Mouse (Mus musculus) midbrain, embryonic 15.5 days (tissue): ENCODE measurements at regions not wholly inside any gene's neighbourhood (a gene's known extent, or its start where the extent isn't known, plus 50 kb on each side); places are given as distances from the start of the nearest gene placed in this dataset.

Source experiments
- ATAC-seq: fragments of 200-750 bp; cut with Nextera tagmentation; replicated peaks from 2 replicates; pipeline ENCODE4 v1.8.0; 2017; ENCODE audit warnings: moderate TSS enrichment
- H3K27ac ChIP-seq: fragments of 300-500 bp; sonication (generic); 2 replicates; pipeline ENCODE4 v1.5.1; 2015; ENCODE audit warnings: mild to moderate bottlenecking, inconsistent platforms
- H3K27me3 ChIP-seq: fragments of 300-500 bp; sonication (generic); replicated peaks from 2 replicates; pipeline ENCODE4 v1.6.1; 2015; ENCODE audit warnings: inconsistent platforms
- H3K36me3 ChIP-seq: fragments of 300-500 bp; sonication (generic); replicated peaks from 2 replicates; pipeline ENCODE4 v1.6.1; 2015; ENCODE audit warnings: inconsistent platforms
- H3K4me1 ChIP-seq: fragments of 300-500 bp; sonication (generic); 2 replicates; pipeline ENCODE4 v1.6.1; 2015; ENCODE audit warnings: inconsistent platforms
- H3K4me2 ChIP-seq: fragments of 300-500 bp; sonication (generic); 2 replicates; pipeline ENCODE4 v1.6.1; 2015; ENCODE audit warnings: inconsistent platforms, mild to moderate bottlenecking, moderate library complexity
- H3K4me3 ChIP-seq: fragments of 300-500 bp; sonication (generic); 2 replicates; pipeline ENCODE4 v1.5.1; 2015; ENCODE audit warnings: mild to moderate bottlenecking, inconsistent platforms
- H3K9ac ChIP-seq: fragments of 300-500 bp; sonication (generic); 2 replicates; pipeline ENCODE4 v1.6.1; 2015; ENCODE audit warnings: mild to moderate bottlenecking, inconsistent platforms
- H3K9me3 ChIP-seq: fragments of 300-500 bp; sonication (generic); 2 replicates; pipeline ENCODE4 v1.6.1; 2016; ENCODE audit warnings: inconsistent platforms
- WGBS: fragments of 180-500 bp; shearing (Covaris S2); methylation state at CpG from one replicate; pipeline ENCODE4 v1.1.7; 2015; ENCODE audit warnings: mixed read lengths; 5-methylcytosine and 5-hydroxymethylcytosine counted together

- no peak for ATAC-seq
- WGBS, result 83% methylated on average over 5 of the region's 5 CpGs
These were observed 91.5 kb upstream of the Cdkn2b start for GRCm38 (mm10) chr4:89402324-89402723.

GRCm38 (mm10) chr4:89401696-89402095 is 90.9 kb upstream of the Cdkn2b start:
- 85% methylated on average over 2 of the region's 2 CpGs for WGBS
- H3K4me1 ChIP-seq, result no peaks in the 10 kb centered on the region
- H3K27ac ChIP-seq, result no peak overlapping the region
- H3K36me3 ChIP-seq, result no peaks in the 10 kb centered on the region
- H3K4me2 ChIP-seq, result no peak overlapping the region
- H3K9me3 ChIP-seq, result no peaks in the 10 kb centered on the region
- H3K9ac ChIP-seq, result no peak overlapping the region
- H3K27me3 ChIP-seq, result no peaks in the 10 kb centered on the region
- no peak for ATAC-seq
- H3K4me3 ChIP-seq, result no peak overlapping the region

More at GRCm38 (mm10) chr4:89402324-89402723, 91.5 kb upstream of the Cdkn2b start:
- Histone ChIP-seq H3K9me3 (no peaks in the 10 kb centered on the region), H3K36me3 (no peaks in the 10 kb centered on the region), H3K9ac (no peak overlapping the region), H3K27me3 (no peaks in the 10 kb centered on the region), H3K4me1 (no peaks in the 10 kb centered on the region), H3K27ac (no peak overlapping the region), H3K4me3 (no peak overlapping the region), H3K4me2 (no peak overlapping the region)

- Histone ChIP-seq H3K4me3 (no peak overlapping the region), H3K4me1 (no peaks in the 10 kb centered on the region), H3K9ac (no peak overlapping the region), H3K9me3 (no peaks in the 10 kb centered on the region), H3K27me3 (no peaks in the 10 kb centered on the region), H3K4me2 (no peak overlapping the region), H3K27ac (no peak overlapping the region), H3K36me3 (no peaks in the 10 kb centered on the region)
- WGBS, result 86% methylated on average over 3 of the region's 3 CpGs
- ATAC-seq, result no peak
These were observed 89.5 kb upstream of the Cdkn2b start for GRCm38 (mm10) chr4:89400342-89400741.

- no peak overlapping the region for H3K9ac ChIP-seq
- H3K27me3 ChIP-seq, result no peaks in the 10 kb centered on the region
- H3K4me3 ChIP-seq, result no peak overlapping the region
- WGBS, result 71% methylated on average over 2 of the region's 2 CpGs
- no peaks in the 10 kb centered on the region for H3K4me1 ChIP-seq
- no peaks in the 10 kb centered on the region for H3K36me3 ChIP-seq
- no peak overlapping the region for H3K27ac ChIP-seq
- H3K4me2 ChIP-seq, result no peak overlapping the region
- H3K9me3 ChIP-seq, result no peaks in the 10 kb centered on the region
- no peak for ATAC-seq
These were observed 88.4 kb upstream of the Cdkn2b start for GRCm38 (mm10) chr4:89399277-89399676.

- Histone ChIP-seq H3K9me3 (no peaks in the 10 kb centered on the region), H3K27ac (no peak overlapping the region), H3K9ac (no peak overlapping the region), H3K27me3 (no peaks in the 10 kb centered on the region), H3K4me3 (no peak overlapping the region), H3K36me3 (no peaks in the 10 kb centered on the region), H3K4me1 (no peaks in the 10 kb centered on the region), H3K4me2 (no peak overlapping the region)
- WGBS, result 88% methylated on average over 2 of the region's 2 CpGs
- ATAC-seq, result no peak
These were observed 85.2 kb upstream of the Cdkn2b start for GRCm38 (mm10) chr4:89396020-89396419.

GRCm38 (mm10) chr4:89395336-89395735 is 84.5 kb upstream of the Cdkn2b start:
- Histone ChIP-seq H3K9me3 (no peaks in the 10 kb centered on the region), H3K4me2 (no peak overlapping the region), H3K4me3 (no peak overlapping the region), H3K4me1 (no peaks in the 10 kb centered on the region), H3K9ac (no peak overlapping the region), H3K36me3 (no peaks in the 10 kb centered on the region), H3K27me3 (no peaks in the 10 kb centered on the region), H3K27ac (no peak overlapping the region)
- ATAC-seq, result no peak

- ATAC-seq, result no peak
- H3K9ac ChIP-seq, result no peak overlapping the region
- no peaks in the 10 kb centered on the region for H3K27me3 ChIP-seq
- no peak overlapping the region for H3K4me2 ChIP-seq
- no peaks in the 10 kb centered on the region for H3K9me3 ChIP-seq
- no peak overlapping the region for H3K4me3 ChIP-seq
- H3K27ac ChIP-seq, result no peak overlapping the region
- WGBS, result 90% methylated on average over 2 of the region's 2 CpGs
- no peaks in the 10 kb centered on the region for H3K4me1 ChIP-seq
- no peaks in the 10 kb centered on the region for H3K36me3 ChIP-seq
These were observed 82.4 kb upstream of the Cdkn2b start for GRCm38 (mm10) chr4:89393251-89393711.

GRCm38 (mm10) chr4:89392791-89393190 is 82.0 kb upstream of the Cdkn2b start:
- Histone ChIP-seq H3K9ac (no peak overlapping the region), H3K4me1 (no peaks in the 10 kb centered on the region), H3K4me2 (no peak overlapping the region), H3K27ac (no peak overlapping the region), H3K36me3 (no peaks in the 10 kb centered on the region), H3K4me3 (no peak overlapping the region), H3K27me3 (no peaks in the 10 kb centered on the region), H3K9me3 (no peaks in the 10 kb centered on the region)
- ATAC-seq, result no peak

- no peaks in the 10 kb centered on the region for H3K9me3 ChIP-seq
- no peaks in the 10 kb centered on the region for H3K4me1 ChIP-seq
- H3K4me3 ChIP-seq, result no peak overlapping the region
- no peak overlapping the region for H3K4me2 ChIP-seq
- no peak for ATAC-seq
- no peaks in the 10 kb centered on the region for H3K36me3 ChIP-seq
- WGBS, result 90% methylated on average over 9 of the region's 9 CpGs
- no peak overlapping the region for H3K27ac ChIP-seq
- H3K27me3 ChIP-seq, result no peaks in the 10 kb centered on the region
- H3K9ac ChIP-seq, result no peak overlapping the region
These were observed 80.8 kb upstream of the Cdkn2b start for GRCm38 (mm10) chr4:89391463-89392308.

- H3K36me3 ChIP-seq, result no peaks in the 10 kb centered on the region
- no peak overlapping the region for H3K27ac ChIP-seq
- no peaks in the 10 kb centered on the region for H3K9me3 ChIP-seq
- no peak overlapping the region for H3K4me2 ChIP-seq
- H3K27me3 ChIP-seq, result no peaks in the 10 kb centered on the region
- 98% methylated on average over 3 of the region's 3 CpGs for WGBS
- no peak for ATAC-seq
- no peak overlapping the region for H3K9ac ChIP-seq
- no peak overlapping the region for H3K4me3 ChIP-seq
- no peaks in the 10 kb centered on the region for H3K4me1 ChIP-seq
These were observed 72.7 kb upstream of the Cdkn2b start for GRCm38 (mm10) chr4:89383548-89383947.

GRCm38 (mm10) chr4:89382434-89382976 is 71.7 kb upstream of the Cdkn2b start:
- Histone ChIP-seq H3K27me3 (no peaks in the 10 kb centered on the region), H3K4me2 (no peak overlapping the region), H3K36me3 (no peaks in the 10 kb centered on the region), H3K4me1 (no peaks in the 10 kb centered on the region), H3K9ac (no peak overlapping the region), H3K27ac (no peak overlapping the region), H3K4me3 (no peak overlapping the region), H3K9me3 (no peaks in the 10 kb centered on the region)
- WGBS, result 88% methylated on average over 4 of the region's 4 CpGs
- no peak for ATAC-seq

- no peak overlapping the region for H3K4me3 ChIP-seq
- ATAC-seq, result no peak
- no peaks in the 10 kb centered on the region for H3K9me3 ChIP-seq
- H3K36me3 ChIP-seq, result no peaks in the 10 kb centered on the region
- no peak overlapping the region for H3K4me2 ChIP-seq
- H3K9ac ChIP-seq, result no peak overlapping the region
- H3K4me1 ChIP-seq, result no peaks in the 10 kb centered on the region
- 88% methylated on average over 2 of the region's 2 CpGs for WGBS
- no peaks in the 10 kb centered on the region for H3K27me3 ChIP-seq
- no peak overlapping the region for H3K27ac ChIP-seq
These were observed 70.9 kb upstream of the Cdkn2b start for GRCm38 (mm10) chr4:89381763-89382162.

GRCm38 (mm10) chr4:89381077-89381476 is 70.2 kb upstream of the Cdkn2b start:
- no peaks in the 10 kb centered on the region for H3K27me3 ChIP-seq
- 94% methylated on average over 5 of the region's 5 CpGs for WGBS

More at GRCm38 (mm10) chr4:89381077-89381476, 70.2 kb upstream of the Cdkn2b start:
- Histone ChIP-seq H3K27ac (no peak overlapping the region), H3K4me2 (no peak overlapping the region), H3K9ac (no peak overlapping the region), H3K4me3 (no peak overlapping the region), H3K36me3 (no peaks in the 10 kb centered on the region), H3K4me1 (no peaks in the 10 kb centered on the region), H3K9me3 (no peaks in the 10 kb centered on the region)
- ATAC-seq, result no peak
